Mouse (Mus musculus) frontal cortex, adult (tissue): Measurements from ENCODE around the gene Dtx1.

ENCODE experiments used
- ATAC-seq: cut with Nextera tagmentation; 2 replicates; pipeline ENCODE4 v1.9.2; 2017; ENCODE audit warnings: mild to moderate bottlenecking, moderate library complexity, mixed read lengths; ENCODE audit not compliant: low TSS enrichment

The Dtx1 gene

GRCm38 (mm10) chr5:120644227-120644626 lies 67.5 kb downstream of the Dtx1 start:
- no peak for ATAC-seq

GRCm38 (mm10) chr5:120643365-120644085 lies 68.2 kb downstream of the Dtx1 start:
- ATAC-seq = no peak

DNA sequence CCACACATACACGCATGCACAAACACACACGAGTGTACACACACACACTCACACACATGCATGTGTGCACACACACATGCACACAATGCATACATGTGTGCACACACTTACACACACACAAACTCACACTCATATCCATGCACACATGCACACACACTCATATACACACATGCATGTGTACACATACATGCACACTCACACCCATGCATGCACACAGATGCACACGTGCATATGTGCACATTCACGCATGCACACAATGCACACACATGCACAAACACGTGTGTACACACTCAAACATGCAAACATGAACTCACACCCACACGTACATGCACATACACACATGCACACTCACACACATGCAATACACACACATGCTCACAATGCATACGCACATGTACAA lies 71.6 kb downstream of the Dtx1 start:
- no peak for ATAC-seq

- no peak for ATAC-seq
Observed at GRCm38 (mm10) chr5:120635633-120636032, 76.1 kb downstream of the Dtx1 start.

DNA sequence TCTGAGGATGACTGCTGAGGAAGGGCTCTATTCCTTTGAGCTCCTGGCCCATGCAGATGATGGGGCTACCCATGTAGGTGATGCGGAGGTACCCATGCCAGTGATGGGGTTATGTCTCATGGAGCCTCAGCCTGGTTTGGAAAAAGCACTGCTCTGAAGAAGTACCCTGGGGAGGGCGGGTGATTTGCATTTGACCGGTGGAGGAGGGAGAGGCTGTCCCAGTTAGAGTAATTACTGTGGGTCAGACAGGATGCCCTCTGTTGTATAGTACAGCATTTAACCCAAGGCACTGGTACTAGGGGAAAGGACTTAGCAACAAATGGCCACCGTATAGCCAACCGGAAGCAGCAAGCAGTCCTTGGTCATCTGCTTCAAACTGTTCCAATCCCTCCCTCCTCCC lies 76.9 kb downstream of the Dtx1 start:
- ATAC-seq = no peak

DNA sequence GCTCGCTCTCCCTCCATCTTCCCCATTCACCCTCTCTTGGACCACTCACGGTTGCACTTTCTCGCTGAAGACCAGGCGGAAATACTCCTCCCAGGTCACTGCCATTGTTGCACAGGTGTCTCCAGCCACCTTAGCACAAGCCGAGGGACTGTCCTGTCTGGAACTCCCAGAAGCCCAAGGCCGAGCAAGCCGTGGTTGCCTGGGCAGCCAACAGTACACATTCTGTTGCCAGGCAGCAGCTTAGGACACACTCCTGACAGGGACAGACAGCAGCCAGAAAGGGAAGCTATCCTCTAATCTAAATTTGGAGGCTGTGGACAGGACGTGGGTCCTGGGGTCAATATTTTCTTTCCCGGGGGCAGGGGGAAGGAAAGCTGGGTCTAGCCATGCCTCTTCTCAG lies 77.6 kb downstream of the Dtx1 start, which contains the start of gene Cfap73:
Cfap73 (minus strand) TSS at position 105 of the 400 bp plus-strand sequence.
- no peak for ATAC-seq

GRCm38 (mm10) chr5:120631892-120632291 lies 79.8 kb downstream of the Dtx1 start:
- ATAC-seq = no peak

- no peak for ATAC-seq
Observed at GRCm38 (mm10) chr5:120631128-120631527, 80.6 kb downstream of the Dtx1 start.
